ENCODE assay signal across 8 mouse cellular contexts in genomic region chr13:55152621-55153415, GRCm38 (mm10). TPM values are rescaled to one million over a fixed set of nuclear protein-coding genes. Genes with fewer than 3 reads are reported as not detected.
DNase-seq lines count a peak whose midpoint lies in the region; ATAC-seq and TF ChIP-seq lines count a peak whose summit lies in the region.

Fgfr4 (plus strand) TSS chr13:55152640.

- 0 out of 2 replicates have a peak, but pooled peaks cover 3% of the 10 kb centered on the region for H3K79me2 ChIP-seq in liver, adult 2 months (ENCODE audit: control insufficient read depth, insufficient read depth, low read length)

- peak; percentile 51 for DNase-seq in left cerebral cortex, postnatal 4 days
- no peak for DNase-seq in left cerebral cortex, postnatal 14 days (ENCODE audit: low spot score in 2 of 2)
- DNase-seq in hindbrain, embryonic 14.5 days (ENCODE audit: low spot score), result no peak
- DNase-seq in liver, adult 2 months (ENCODE audit: extremely low read depth, low read depth, low spot score), result peak; percentile 87
- no peak for DNase-seq in left cerebral cortex, postnatal 36 days (ENCODE audit: low spot score in 2 of 2)
- no peak for DNase-seq in urinary bladder, postnatal 4 days (ENCODE audit: low spot score in 2 of 2)

- no peak within 1 kb of the TSS for H3K27ac ChIP-seq in embryonic facial prominence, embryonic 13.5 days
- no peak within 1 kb of the TSS for H3K27ac ChIP-seq in hindbrain, embryonic 14.5 days
- peak within 1 kb of the TSS; percentile 98 for H3K27ac ChIP-seq in liver, adult 2 months (replicated peaks; ENCODE audit: insufficient read depth, low read depth, low read length)
- no peak within 1 kb of the TSS for H3K27ac ChIP-seq in neural tube, embryonic 13.5 days (replicated peaks)

- H3K36me3 ChIP-seq in embryonic facial prominence, embryonic 13.5 days, result no peaks in the 10 kb centered on the region
- H3K36me3 ChIP-seq in hindbrain, embryonic 14.5 days (replicated peaks; ENCODE audit: control insufficient read depth, insufficient read depth), result no peaks in the 10 kb centered on the region
- peaks cover 6% of the 10 kb centered on the region; the same call in 1 of the 2 replicates for H3K36me3 ChIP-seq in liver, adult 2 months (ENCODE audit: control insufficient read depth, insufficient read depth, low read length)
- H3K36me3 ChIP-seq in neural tube, embryonic 13.5 days, result no peaks in the 10 kb centered on the region

- H3K4me1 ChIP-seq in embryonic facial prominence, embryonic 13.5 days, result peaks cover 10% of the 10 kb centered on the region
- H3K4me1 ChIP-seq in hindbrain, embryonic 14.5 days (replicated peaks; ENCODE audit: control insufficient read depth, insufficient read depth, low read length), result peaks cover 6% of the 10 kb centered on the region; the same call in 1 of the 2 replicates
- peaks cover 10% of the 10 kb centered on the region for H3K4me1 ChIP-seq in liver, adult 2 months (ENCODE audit: control insufficient read depth, insufficient read depth, low read length)
- H3K4me1 ChIP-seq in neural tube, embryonic 13.5 days (replicated peaks), result peaks cover 14% of the 10 kb centered on the region

- ATAC-seq in embryonic facial prominence, embryonic 13.5 days (ENCODE audit: insufficient number of reproducible peaks, insufficient read depth, low FRiP score, low TSS enrichment, low read depth), result 0 out of 2 replicates have a peak, but pooled peaks have one; percentile 35
- no peak for ATAC-seq in hindbrain, embryonic 14.5 days (ENCODE audit: low FRiP score)
- ATAC-seq in neural tube, embryonic 13.5 days (ENCODE audit: low read depth), result peak; percentile 53; the same call in 1 of the 2 replicates

- no peaks in the 10 kb centered on the region for H3K9me3 ChIP-seq in embryonic facial prominence, embryonic 13.5 days
- H3K9me3 ChIP-seq in hindbrain, embryonic 14.5 days (ENCODE audit: control insufficient read depth, low read length), result no peaks in the 10 kb centered on the region
- no peaks in the 10 kb centered on the region for H3K9me3 ChIP-seq in neural tube, embryonic 13.5 days

- WGBS in embryonic facial prominence, embryonic 13.5 days, result 1% methylated on average over 55 of the region's 68 CpGs
- under 1% methylated on average over 54 of the region's 68 CpGs for WGBS in hindbrain, embryonic 14.5 days
- WGBS in liver, adult 2 months, result 2% methylated on average over 67 of the region's 68 CpGs
- 1% methylated on average over 56 of the region's 68 CpGs for WGBS in neural tube, embryonic 13.5 days

- peaks cover 44% of the 10 kb centered on the region for H3K27me3 ChIP-seq in embryonic facial prominence, embryonic 13.5 days
- peaks cover 28% of the 10 kb centered on the region for H3K27me3 ChIP-seq in hindbrain, embryonic 14.5 days (ENCODE audit: control insufficient read depth, insufficient read depth, low read length)
- H3K27me3 ChIP-seq in liver, adult 2 months (ENCODE audit: control insufficient read depth, insufficient read depth, low read length), result no peaks in the 10 kb centered on the region
- H3K27me3 ChIP-seq in neural tube, embryonic 13.5 days, result peaks cover 41% of the 10 kb centered on the region

- TF ChIP-seq POLR2A in liver, adult 2 months (IDR thresholded peaks at IDR 0.05; ENCODE audit: extremely low read depth, insufficient read depth, low read length), result peak; percentile 81; the same call in 1 of the 2 replicates

- peak within 1 kb of the TSS; percentile 65 for H3K4me3 ChIP-seq in embryonic facial prominence, embryonic 13.5 days
- H3K4me3 ChIP-seq in hindbrain, embryonic 14.5 days (replicated peaks; ENCODE audit: low read length), result peak within 1 kb of the TSS; percentile 47
- peak within 1 kb of the TSS; percentile 68 for H3K4me3 ChIP-seq in liver, adult 2 months (ENCODE audit: insufficient read depth, low read depth, low read length)
- peak within 1 kb of the TSS; percentile 53 for H3K4me3 ChIP-seq in neural tube, embryonic 13.5 days

- no peak for TF ChIP-seq CTCF in liver, adult 2 months (IDR thresholded peaks at IDR 0.05; ENCODE audit: low read depth, low read length)

- H3K4me2 ChIP-seq in embryonic facial prominence, embryonic 13.5 days, result peak within 1 kb of the TSS; percentile 96
- peak within 1 kb of the TSS; percentile 92 for H3K4me2 ChIP-seq in hindbrain, embryonic 14.5 days (replicated peaks)
- H3K4me2 ChIP-seq in neural tube, embryonic 13.5 days, result peak within 1 kb of the TSS; percentile 97

- intact Hi-C loops in left cerebral cortex, postnatal 4 days (cut with DNase I), result no loop called here
- intact Hi-C loops in left cerebral cortex, postnatal 14 days (cut with DNase I), result no loop called here
- intact Hi-C loops in left cerebral cortex, postnatal 36 days (cut with DNase I), result no loop called here

- peak within 1 kb of the TSS; percentile 76 for H3K9ac ChIP-seq in embryonic facial prominence, embryonic 13.5 days
- H3K9ac ChIP-seq in hindbrain, embryonic 14.5 days, result peak within 1 kb of the TSS; percentile 56
- peak within 1 kb of the TSS; percentile 94 for H3K9ac ChIP-seq in liver, adult 2 months (ENCODE audit: low read depth, low read length)
- peak within 1 kb of the TSS; percentile 70 for H3K9ac ChIP-seq in neural tube, embryonic 13.5 days

RNA-seq across cellular contexts. Expression of gene Fgfr4, which starts in this region (rescaled TPM):
- total RNA-seq in left cerebral cortex, postnatal 4 days (2021), result 1 to 10 TPM; 1.1 TPM
- total RNA-seq in left cerebral cortex, postnatal 14 days (2021), result under 1 TPM; 0.11 to 0.25 TPM
- polyA plus RNA-seq in embryonic facial prominence, embryonic 13.5 days (2015; fragmentation: Nextera tagmentation; extraction: Ambion mirVana), result 3.7 and 4.3 TPM in 2 replicates
- 0.92 and 1.7 TPM in 2 replicates for polyA plus RNA-seq in hindbrain, embryonic 14.5 days (2014; fragmentation: Nextera tagmentation; extraction: Ambion mirVana)
- 6.6 and 16.9 TPM in 2 replicates for total RNA-seq in liver, adult 2 months (2014; rRNA removed)
- 49.9 and 52.4 TPM in 2 replicates for polyA plus RNA-seq in liver, adult 2 months (2012; rRNA removed)
- 1.1 and 1.9 TPM in 2 replicates for polyA plus RNA-seq in neural tube, embryonic 13.5 days (2015; fragmentation: Nextera tagmentation; extraction: Ambion mirVana)
- under 1 TPM; 0.18 to 0.30 TPM for total RNA-seq in left cerebral cortex, postnatal 36 days (2021)

Comparison
In these comparisons a context has a peak if more than half of its experiments do, and no peak if none do; other contexts are left out.
1. DNase-seq: peak in left cerebral cortex, postnatal 4 days (single experiment) and liver, adult 2 months (single experiment); none in left cerebral cortex, postnatal 14 days (0 of 2), hindbrain, embryonic 14.5 days (single experiment), left cerebral cortex, postnatal 36 days (0 of 2) and urinary bladder, postnatal 4 days (0 of 2).
2. Peak in every context shown above with its lines, with median percentiles within 50 percentile points of each other: H3K4me2 ChIP-seq, H3K4me3 ChIP-seq and H3K9ac ChIP-seq.